Comparison of ENCODE assay signal across 25 mouse cellular contexts in genomic region chr3:34765151-34765550, GRCm38 (mm10).
DNase-seq lines count a peak whose midpoint lies in the region; ATAC-seq lines count a peak whose summit lies in the region.
"Had no signal": no experiment of that assay in that cellular context is flagged by ENCODE, and none has a peak within 500 bp of the region (broad histone marks: within the 10 kb centered on the region; RNA-seq: fewer than 3 reads in every experiment).

No protein-coding gene starts in this region.

- peak; percentile 53 for DNase-seq in ES-CJ7 (ENCODE audit: low read depth, low spot score)
- peak; percentile 59 for DNase-seq in R1 (ENCODE audit: low read depth, low spot score)
- DNase-seq in urinary bladder, adult 18-20 months (ENCODE audit: low spot score in 2 of 2) = no peak
- DNase-seq in gastrocnemius, adult 8-10 months (ENCODE audit: low spot score in 2 of 2) = no peak
- DNase-seq: adrenal gland, adult 8-10 months; adrenal gland, postnatal 14 days; adrenal gland, postnatal 36 days; B cell, adult 2 months; cerebellum, adult 11-12 months; cerebellum, adult 2 months; cerebellum, adult 9-10 months; cerebellum, postnatal 10 days; cerebellum, postnatal 25 days had no signal

- no peak overlapping the region for H3K27ac ChIP-seq in forebrain, embryonic 12.5 days
- H3K27ac ChIP-seq: embryonic facial prominence, embryonic 10.5 days; embryonic facial prominence, embryonic 12.5 days had no signal

- peaks cover 52% of the 10 kb centered on the region for H3K9me3 ChIP-seq in megakaryocyte, embryonic 14.5 days
- 0 out of 2 replicates have a peak, but pooled peaks cover under 1% of the 10 kb centered on the region for H3K9me3 ChIP-seq in forebrain, embryonic 12.5 days
- H3K9me3 ChIP-seq: embryonic facial prominence, embryonic 10.5 days; embryonic facial prominence, embryonic 12.5 days had no signal

- no peak for ATAC-seq in megakaryocyte, adult 5-6 weeks (ENCODE audit: poor library complexity, severe bottlenecking)
- ATAC-seq in forebrain, embryonic 12.5 days (ENCODE audit: low FRiP score) = no peak
- ATAC-seq: activated CD4-positive, CD25-positive, alpha-beta regulatory T cell, adult 4 months; CD4-positive, CD25-positive, alpha-beta regulatory T cell, adult 4 months; forebrain, embryonic 14.5 days; forebrain, embryonic 16.5 days; Patski had no signal

- peak overlapping the region; percentile 23 for H3K4me3 ChIP-seq in megakaryocyte, embryonic 14.5 days (replicated peaks)
- no peak overlapping the region for H3K4me3 ChIP-seq in forebrain, embryonic 12.5 days (replicated peaks)
- H3K4me3 ChIP-seq: embryonic facial prominence, embryonic 10.5 days; embryonic facial prominence, embryonic 12.5 days had no signal

- H3K27me3 ChIP-seq in megakaryocyte, embryonic 14.5 days (replicated peaks) = no peaks in the 10 kb centered on the region
- no peaks in the 10 kb centered on the region for H3K27me3 ChIP-seq in forebrain, embryonic 12.5 days
- H3K27me3 ChIP-seq: CH12.LX; embryonic facial prominence, embryonic 12.5 days; Patski had no signal

- H3K9ac ChIP-seq in forebrain, embryonic 12.5 days = no peak overlapping the region
- H3K9ac ChIP-seq: embryonic facial prominence, embryonic 12.5 days had no signal

- H3K36me3 ChIP-seq in megakaryocyte, embryonic 14.5 days (replicated peaks; ENCODE audit: low read length) = no peaks in the 10 kb centered on the region
- H3K36me3 ChIP-seq in forebrain, embryonic 12.5 days (replicated peaks) = no peaks in the 10 kb centered on the region
- H3K36me3 ChIP-seq: embryonic facial prominence, embryonic 10.5 days; embryonic facial prominence, embryonic 12.5 days; G1E had no signal

- H3K4me1 ChIP-seq in megakaryocyte, embryonic 14.5 days = no peaks in the 10 kb centered on the region
- no peaks in the 10 kb centered on the region for H3K4me1 ChIP-seq in forebrain, embryonic 12.5 days
- H3K4me1 ChIP-seq: embryonic facial prominence, embryonic 12.5 days had no signal

- H3K4me2 ChIP-seq in forebrain, embryonic 12.5 days = no peak overlapping the region
- H3K4me2 ChIP-seq: embryonic facial prominence, embryonic 12.5 days had no signal

- WGBS in forebrain, embryonic 12.5 days = 83% methylated on average over 6 of the region's 6 CpGs

Comparison
In these comparisons a context has a peak if more than half of its experiments do, and no peak if none do; other contexts are left out.
1. DNase-seq: peak in ES-CJ7 (single experiment) and R1 (single experiment); none in urinary bladder, adult 18-20 months (0 of 2) and gastrocnemius, adult 8-10 months (0 of 2).